Mouse (Mus musculus): ENCODE data around the gene Il1r1. TPM values are rescaled to one million over a fixed set of nuclear protein-coding genes. Genes with fewer than 3 reads are reported as not detected.

Il1r1 gene
- polyA plus RNA-seq, 1 experiment from 2014 or later: 7.0 TPM

DNA sequence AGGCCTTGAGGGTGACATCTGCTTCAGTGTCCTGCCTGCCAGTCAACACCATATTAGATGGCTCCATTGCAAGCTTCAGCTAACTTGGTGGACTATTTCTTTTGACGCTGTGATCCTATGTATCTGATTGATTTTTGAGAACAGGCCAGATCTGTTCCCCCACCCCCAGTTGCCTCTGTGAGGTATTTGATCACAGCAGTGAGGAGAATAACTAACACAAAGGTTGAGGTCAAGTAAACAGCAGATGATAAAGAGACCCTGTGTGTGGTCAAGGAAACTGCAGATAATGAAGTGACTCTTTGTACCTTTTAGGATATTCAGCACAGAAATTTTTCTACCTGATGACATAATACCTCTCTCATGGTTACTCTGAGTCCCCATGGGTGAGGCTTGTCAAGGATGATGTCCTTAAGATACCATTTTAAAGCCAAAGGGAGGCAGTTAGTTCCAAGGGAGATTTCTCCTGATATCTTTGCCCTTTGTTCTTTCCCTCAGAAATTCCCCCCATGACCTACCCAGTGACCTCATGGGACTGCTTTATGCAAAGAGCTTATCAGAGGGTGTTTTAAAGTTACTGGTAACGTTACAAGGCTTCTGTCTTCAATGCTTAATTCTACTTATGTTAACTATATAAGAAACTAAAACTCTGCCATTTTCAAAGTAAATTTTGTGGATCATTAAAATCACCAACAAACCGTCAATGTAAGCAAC lies 29.6 kb downstream of the Il1r1 start:
- Histone ChIP-seq H3K4me3 (no peak overlapping the region), H3K27me3 (no peaks in the 10 kb centered on the region), H3K27ac (no peak overlapping the region), H3K36me3 (no peaks in the 10 kb centered on the region), H3K4me2 (no peak overlapping the region), H3K9ac (no peak overlapping the region), H3K9me3 (replicated peaks) (no peaks in the 10 kb centered on the region), H3K4me1 (replicated peaks) (no peaks in the 10 kb centered on the region; the same call in 1 of the 2 replicates)
- 53% methylated on average over 3 of the region's 3 CpGs for WGBS
- no peak for ATAC-seq (replicated peaks; ENCODE audit: insufficient number of reproducible peaks, insufficient read depth, low FRiP score, low read depth)

DNA sequence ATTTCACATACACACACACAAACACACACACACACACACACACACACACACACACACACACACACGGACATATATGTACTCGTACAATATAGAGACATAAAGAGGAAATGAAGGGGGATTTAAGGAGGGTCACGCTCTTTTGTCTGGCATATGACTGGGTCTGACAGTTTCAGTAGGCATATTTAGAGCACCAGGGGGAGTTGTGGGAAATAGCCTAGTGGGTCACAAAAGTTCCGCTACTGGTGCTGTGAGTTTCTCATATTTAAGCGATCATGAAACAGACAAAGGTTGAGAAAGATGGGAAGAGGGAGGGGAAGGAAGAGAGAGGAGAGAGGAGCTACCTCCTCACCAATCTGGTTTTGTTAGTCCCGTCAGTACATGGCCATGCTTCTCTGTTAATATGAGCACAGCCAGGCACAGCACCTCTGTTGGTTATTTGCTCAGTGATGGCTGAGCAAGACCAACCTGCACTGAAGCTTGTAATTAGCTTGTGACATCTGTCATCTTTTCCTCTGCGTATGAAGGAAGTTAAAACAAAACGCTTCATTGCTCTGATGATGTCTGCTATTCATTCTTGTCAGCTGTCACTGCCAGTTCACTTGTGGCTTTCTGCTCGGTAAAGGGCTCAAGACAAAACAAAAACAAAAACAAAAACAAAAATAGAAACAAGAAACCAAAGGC lies 37.7 kb downstream of the Il1r1 start:
- Histone ChIP-seq H3K27me3 (no peaks in the 10 kb centered on the region), H3K9me3 (replicated peaks) (no peaks in the 10 kb centered on the region)

DNA sequence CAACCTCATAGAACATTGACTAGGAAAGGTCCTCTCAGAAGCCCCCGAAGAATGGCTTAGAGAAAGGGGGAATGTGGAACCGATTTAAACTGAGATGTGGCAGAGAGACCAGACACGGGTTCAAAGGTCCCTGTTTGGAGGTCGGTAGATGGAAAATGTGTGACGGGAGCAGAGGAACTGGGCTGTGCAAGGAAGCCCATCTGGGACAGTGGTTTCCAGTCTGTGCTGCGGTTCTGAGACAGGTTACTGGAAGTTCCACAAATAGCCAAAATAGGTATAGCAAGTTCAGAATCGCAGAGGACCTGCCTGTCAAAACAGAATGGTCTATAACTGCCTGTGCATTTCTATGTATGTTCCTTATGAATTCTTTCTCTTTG lies 38.2 kb downstream of the Il1r1 start:
- ATAC-seq (replicated peaks; ENCODE audit: insufficient number of reproducible peaks, insufficient read depth, low FRiP score, low read depth): no peak
- H3K9me3 ChIP-seq (replicated peaks): no peaks in the 10 kb centered on the region
- no peak overlapping the region for H3K4me2 ChIP-seq
- no peaks in the 10 kb centered on the region for H3K36me3 ChIP-seq
- H3K4me3 ChIP-seq: no peak overlapping the region
- H3K27ac ChIP-seq: no peak overlapping the region
- H3K9ac ChIP-seq: no peak overlapping the region
- peaks cover 21% of the 10 kb centered on the region for H3K4me1 ChIP-seq (replicated peaks)
- no peaks in the 10 kb centered on the region for H3K27me3 ChIP-seq
- 71% methylated on average over 7 of the region's 7 CpGs for WGBS

More for the DNA sequence above, 37.7 kb downstream of the Il1r1 start:
- H3K27ac ChIP-seq: no peak overlapping the region
- H3K4me2 ChIP-seq: no peak overlapping the region
- WGBS: 73% methylated on average over 9 of the region's 9 CpGs
- ATAC-seq (replicated peaks; ENCODE audit: insufficient number of reproducible peaks, insufficient read depth, low FRiP score, low read depth): no peak
- no peaks in the 10 kb centered on the region for H3K36me3 ChIP-seq
- no peak overlapping the region for H3K4me3 ChIP-seq
- H3K9ac ChIP-seq: no peak overlapping the region
- peaks cover 20% of the 10 kb centered on the region for H3K4me1 ChIP-seq (replicated peaks)

DNA sequence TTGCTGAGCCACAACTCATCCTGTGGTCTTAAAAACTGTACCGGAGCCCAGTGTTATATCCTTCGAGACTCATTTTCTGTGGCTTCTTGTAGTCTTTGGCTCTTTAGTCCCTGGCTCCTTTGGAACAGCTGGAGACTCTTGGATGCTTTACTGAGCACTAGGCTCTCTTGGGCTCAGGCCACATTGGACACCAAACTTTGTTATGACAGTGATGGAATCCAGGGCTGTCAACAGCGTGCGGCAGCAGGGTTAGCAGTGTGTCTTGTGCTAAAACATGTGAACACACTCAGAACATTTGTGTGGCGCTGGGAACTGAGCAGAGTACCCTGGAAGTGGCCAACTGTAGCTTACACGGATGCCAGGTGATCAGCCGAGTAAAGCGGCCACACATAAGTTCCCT lies 38.8 kb downstream of the Il1r1 start:
- H3K36me3 ChIP-seq: no peaks in the 10 kb centered on the region

DNA sequence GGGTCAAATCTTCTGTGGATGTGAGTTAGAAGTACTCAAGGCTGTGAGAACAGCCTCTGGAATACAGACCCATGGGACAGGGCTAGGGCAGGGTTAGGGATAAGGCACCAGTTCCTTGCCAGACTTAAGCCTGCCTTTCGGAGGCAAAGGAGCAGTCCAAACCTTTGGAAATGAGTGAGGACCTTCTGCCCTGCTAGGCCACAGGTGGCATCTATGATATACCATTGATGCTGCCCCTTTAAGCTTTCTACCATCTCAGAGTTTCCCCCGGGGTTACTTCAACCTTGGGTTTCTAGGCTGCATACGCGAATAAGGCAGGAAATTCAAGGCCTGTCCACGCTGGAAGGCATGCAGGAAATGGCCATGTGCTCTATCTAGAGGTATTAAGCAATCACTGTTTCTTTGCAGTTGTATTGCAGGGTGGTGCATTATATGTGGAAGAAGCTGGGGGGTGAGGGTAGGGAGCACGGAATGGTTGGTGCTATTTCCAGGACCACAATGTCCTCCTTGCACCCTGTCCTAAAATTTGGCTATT lies 40.5 kb downstream of the Il1r1 start:
- no peaks in the 10 kb centered on the region for H3K9me3 ChIP-seq (replicated peaks)
- ATAC-seq (replicated peaks; ENCODE audit: insufficient number of reproducible peaks, insufficient read depth, low FRiP score, low read depth): no peak
- H3K27me3 ChIP-seq: no peaks in the 10 kb centered on the region
- no peak overlapping the region for H3K9ac ChIP-seq
- peaks cover 28% of the 10 kb centered on the region for H3K4me1 ChIP-seq (replicated peaks)
- no peaks in the 10 kb centered on the region for H3K36me3 ChIP-seq
- no peak overlapping the region for H3K4me2 ChIP-seq
- H3K4me3 ChIP-seq: no peak overlapping the region
- peak overlapping the region; percentile 58; the same call in 1 of the 2 replicates for H3K27ac ChIP-seq
- 59% methylated on average over 6 of the region's 6 CpGs for WGBS

More for the DNA sequence above, 38.8 kb downstream of the Il1r1 start:
- Histone ChIP-seq H3K9me3 (replicated peaks) (no peaks in the 10 kb centered on the region), H3K4me1 (replicated peaks) (peaks cover 25% of the 10 kb centered on the region), H3K4me2 (no peak overlapping the region), H3K27ac (no peak overlapping the region), H3K9ac (no peak overlapping the region), H3K27me3 (no peaks in the 10 kb centered on the region), H3K4me3 (no peak overlapping the region)
- no peak for ATAC-seq (replicated peaks; ENCODE audit: insufficient number of reproducible peaks, insufficient read depth, low FRiP score, low read depth)
- 83% methylated on average over 8 of the region's 8 CpGs for WGBS

DNA sequence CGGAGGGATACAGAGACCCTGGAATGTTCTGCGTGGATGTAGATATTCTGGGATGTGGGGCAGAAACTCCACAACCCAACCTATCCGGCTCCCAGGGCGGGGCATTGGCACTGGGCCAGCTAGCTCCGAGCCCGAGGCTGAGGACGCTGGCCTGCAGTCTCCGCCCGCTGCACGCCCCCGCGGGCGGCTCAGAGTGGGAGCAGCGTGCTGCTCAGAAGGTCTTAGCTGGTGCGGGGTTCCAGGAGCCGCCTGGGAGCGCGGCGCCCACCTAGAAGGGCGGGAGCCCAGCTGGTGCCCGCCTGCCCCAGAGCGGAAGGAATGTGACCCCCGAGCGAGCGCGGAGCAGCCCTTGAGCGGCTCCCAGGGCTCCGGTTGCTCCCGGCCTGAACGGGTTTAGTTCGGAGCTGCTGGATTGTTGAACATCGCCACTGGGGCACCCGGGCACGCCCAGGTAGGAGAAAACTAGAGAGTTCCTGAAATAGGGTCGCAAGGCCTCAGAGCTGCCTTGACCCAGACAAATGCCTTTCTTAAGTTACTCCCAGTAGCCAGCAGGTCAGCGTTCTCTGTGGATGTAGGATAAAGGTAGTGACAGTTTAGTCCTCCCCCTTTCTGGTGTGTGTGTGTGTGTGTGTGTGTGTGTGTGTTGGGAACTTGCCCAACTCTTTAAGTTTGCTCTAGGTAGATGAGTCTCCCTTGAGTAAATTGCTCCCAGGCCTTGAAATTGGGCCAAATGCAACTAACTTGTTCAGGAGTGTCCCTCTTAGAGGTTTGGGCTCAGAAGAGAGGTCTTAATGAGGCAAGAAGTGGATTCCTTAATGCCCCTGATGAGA lies 41.8 kb downstream of the Il1r1 start:
- Histone ChIP-seq H3K27me3 (no peaks in the 10 kb centered on the region), H3K9ac (peak overlapping the region; percentile 75), H3K4me3 (peak overlapping the region; percentile 65), H3K9me3 (replicated peaks) (no peaks in the 10 kb centered on the region), H3K4me1 (replicated peaks) (peaks cover 28% of the 10 kb centered on the region), H3K4me2 (peak overlapping the region; percentile 88), H3K36me3 (no peaks in the 10 kb centered on the region), H3K27ac (peak overlapping the region; percentile 58)
- WGBS: under 1% methylated on average over 36 of the region's 36 CpGs
- ATAC-seq (replicated peaks; ENCODE audit: insufficient number of reproducible peaks, insufficient read depth, low FRiP score, low read depth): peak; percentile 84

DNA sequence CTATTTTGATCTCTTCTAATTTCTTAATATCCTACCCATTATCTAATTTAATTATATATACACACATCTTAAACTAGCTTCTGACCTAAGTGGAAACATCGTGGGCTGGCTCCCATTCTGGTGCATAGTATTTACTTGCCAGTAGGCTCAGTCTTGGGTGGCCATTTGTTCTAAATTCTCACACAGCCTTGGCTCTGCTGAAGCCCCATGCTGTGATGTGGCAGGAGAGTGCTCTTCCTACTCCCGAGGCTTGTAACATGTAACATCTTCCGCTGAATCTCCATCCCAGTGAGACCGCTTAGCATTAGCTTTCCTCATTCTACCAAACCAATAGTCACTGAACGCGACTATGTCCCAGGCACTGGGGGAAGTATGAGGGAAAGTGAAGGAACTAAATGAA lies 43.0 kb downstream of the Il1r1 start:
- no peaks in the 10 kb centered on the region for H3K9me3 ChIP-seq (replicated peaks)
- no peak overlapping the region for H3K9ac ChIP-seq
- no peak for ATAC-seq (replicated peaks; ENCODE audit: insufficient number of reproducible peaks, insufficient read depth, low FRiP score, low read depth)
- H3K4me1 ChIP-seq (replicated peaks): peaks cover 28% of the 10 kb centered on the region
- H3K36me3 ChIP-seq: no peaks in the 10 kb centered on the region
- 88% methylated on average over 6 of the region's 6 CpGs for WGBS
- H3K4me2 ChIP-seq: peak overlapping the region; percentile 88; the same call in 1 of the 2 replicates
- H3K27ac ChIP-seq: no peak overlapping the region
- H3K4me3 ChIP-seq: peak overlapping the region; percentile 65
- H3K27me3 ChIP-seq: no peaks in the 10 kb centered on the region

DNA sequence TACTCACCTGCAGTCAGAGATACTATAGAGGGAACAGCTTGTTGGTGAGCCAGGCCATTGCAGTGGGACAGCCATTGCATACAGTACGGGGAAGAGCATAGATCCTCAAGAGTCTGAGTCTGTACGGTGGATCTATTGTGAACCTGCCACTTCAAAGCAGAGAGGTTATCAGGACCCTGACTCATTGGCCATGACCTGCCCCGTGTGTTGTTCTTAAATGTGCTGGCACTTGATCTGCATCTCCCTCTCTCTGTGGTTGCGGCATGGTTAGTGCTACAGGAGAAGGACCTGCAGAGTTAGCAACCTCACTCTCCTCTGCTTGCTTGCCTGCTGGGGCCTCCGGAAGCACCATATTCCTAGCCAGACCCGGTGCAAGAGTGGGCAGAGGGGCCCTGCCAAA lies 43.7 kb downstream of the Il1r1 start:
- H3K36me3 ChIP-seq: no peaks in the 10 kb centered on the region
- H3K9ac ChIP-seq: no peak overlapping the region
- no peak overlapping the region for H3K4me3 ChIP-seq
- 69% methylated on average over 6 of the region's 6 CpGs for WGBS
- no peak overlapping the region for H3K27ac ChIP-seq
- peaks cover 30% of the 10 kb centered on the region for H3K4me1 ChIP-seq (replicated peaks)
- peak overlapping the region; percentile 88; the same call in 1 of the 2 replicates for H3K4me2 ChIP-seq
- no peak for ATAC-seq (replicated peaks; ENCODE audit: insufficient number of reproducible peaks, insufficient read depth, low FRiP score, low read depth)
- no peaks in the 10 kb centered on the region for H3K9me3 ChIP-seq (replicated peaks)
- no peaks in the 10 kb centered on the region for H3K27me3 ChIP-seq

DNA sequence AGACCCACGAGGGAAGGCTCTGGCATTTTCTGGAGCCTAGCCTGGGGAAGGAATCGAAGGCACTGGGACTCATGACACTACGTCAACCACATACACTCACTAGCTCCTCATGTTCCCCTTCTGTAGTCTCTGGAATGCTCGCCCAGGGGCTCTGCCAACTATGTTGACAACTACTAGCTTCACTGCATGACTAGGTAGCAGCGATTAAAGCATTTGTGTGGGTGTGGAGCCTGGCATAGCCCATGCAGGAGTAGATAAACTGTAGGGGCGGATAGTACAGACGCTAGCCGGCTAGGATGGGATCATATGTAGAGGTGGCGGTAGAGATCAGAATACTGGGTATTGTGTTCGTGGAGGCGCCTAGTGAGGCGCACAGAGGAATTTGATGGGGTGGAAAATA lies 45.5 kb downstream of the Il1r1 start:
- Histone ChIP-seq H3K9me3 (replicated peaks) (no peaks in the 10 kb centered on the region), H3K4me3 (no peak overlapping the region), H3K27me3 (no peaks in the 10 kb centered on the region), H3K36me3 (no peaks in the 10 kb centered on the region), H3K9ac (no peak overlapping the region), H3K4me1 (replicated peaks) (peaks cover 34% of the 10 kb centered on the region), H3K27ac (no peak overlapping the region), H3K4me2 (no peak overlapping the region)
- ATAC-seq (replicated peaks; ENCODE audit: insufficient number of reproducible peaks, insufficient read depth, low FRiP score, low read depth): no peak
- WGBS: 77% methylated on average over 12 of the region's 12 CpGs

DNA sequence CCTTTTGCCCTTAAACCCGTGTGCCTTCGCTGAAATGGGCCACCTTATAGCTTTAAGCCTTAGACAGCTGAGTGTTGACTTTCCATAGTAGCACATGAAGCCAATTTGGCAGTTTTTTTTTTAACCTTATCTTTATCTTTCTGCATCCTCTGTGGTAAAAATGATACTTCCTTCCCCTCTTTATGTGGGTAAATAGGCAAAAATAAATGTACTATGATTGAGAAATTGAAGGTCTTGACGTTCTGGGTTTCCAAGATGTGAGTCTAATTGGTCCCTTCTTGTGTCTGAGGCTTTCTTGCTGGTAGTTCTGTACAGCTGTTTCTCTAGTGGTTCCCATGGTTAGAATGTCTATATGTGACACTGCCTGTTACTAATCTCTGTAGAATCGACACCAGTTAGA lies 46.2 kb downstream of the Il1r1 start:
- WGBS: 60% methylated on average over 4 of the region's 4 CpGs
- Histone ChIP-seq H3K4me1 (replicated peaks) (peaks cover 29% of the 10 kb centered on the region), H3K4me3 (no peak overlapping the region), H3K9ac (no peak overlapping the region), H3K27ac (no peak overlapping the region), H3K27me3 (no peaks in the 10 kb centered on the region), H3K36me3 (no peaks in the 10 kb centered on the region), H3K9me3 (replicated peaks) (no peaks in the 10 kb centered on the region), H3K4me2 (no peak overlapping the region)
- no peak for ATAC-seq (replicated peaks; ENCODE audit: insufficient number of reproducible peaks, insufficient read depth, low FRiP score, low read depth)

DNA sequence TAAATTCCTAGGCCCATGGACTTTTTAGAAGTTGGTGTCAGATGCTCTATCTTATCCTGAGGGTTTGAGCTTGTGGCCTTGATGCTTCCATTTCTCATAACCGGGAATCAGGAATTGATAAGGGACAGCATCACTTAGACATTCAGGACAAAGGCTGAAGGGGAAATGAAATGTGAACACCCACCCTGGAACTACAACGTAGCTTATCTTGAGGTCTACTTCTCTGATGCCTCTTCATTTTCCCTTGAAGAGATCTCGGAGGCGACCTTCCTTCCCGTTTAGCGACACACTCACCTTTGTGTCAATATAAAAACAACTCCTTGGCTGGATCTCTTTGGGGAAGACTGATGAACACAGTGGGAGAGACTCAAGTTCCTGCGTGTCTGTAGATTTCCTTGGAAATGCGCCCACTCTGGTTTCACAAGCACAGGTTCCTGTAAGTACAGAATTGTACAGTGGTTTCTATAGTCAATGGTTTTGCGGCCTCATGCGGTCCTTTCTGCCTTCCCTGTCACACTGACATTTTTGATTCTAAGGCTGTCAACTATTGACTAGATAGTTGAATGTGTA lies 46.7 kb downstream of the Il1r1 start:
- Histone ChIP-seq H3K4me1 (replicated peaks) (peaks cover 24% of the 10 kb centered on the region), H3K27ac (no peak overlapping the region), H3K27me3 (no peaks in the 10 kb centered on the region), H3K9me3 (replicated peaks) (no peaks in the 10 kb centered on the region), H3K4me3 (no peak overlapping the region), H3K36me3 (no peaks in the 10 kb centered on the region), H3K4me2 (no peak overlapping the region), H3K9ac (no peak overlapping the region)
- 78% methylated on average over 10 of the region's 10 CpGs for WGBS
- ATAC-seq (replicated peaks; ENCODE audit: insufficient number of reproducible peaks, insufficient read depth, low FRiP score, low read depth): no peak
